Mouse (Mus musculus): ENCODE measurements around the gene Dppa5a.

- TF ChIP-seq POLR2A (IDR thresholded peaks at IDR 0.05; ENCODE audit: low read depth, low read length) (no peak), CTCF (IDR thresholded peaks at IDR 0.05; ENCODE audit: extremely low read depth, insufficient read depth, insufficient read length, insufficient replicate concordance) (no peak)
Measured at GRCm38 (mm10) chr9:78378113-78378785, 10.3 kb upstream of the Dppa5a start, which contains the start of gene Ooep.

Data from spleen, adult 2 months (tissue).